Mouse (Mus musculus) right cerebral cortex, postnatal 14 days (tissue): ENCODE data around the gene Pthlh.
"Not testable (repeated sequence)": the region's sequence is repeated elsewhere in the genome, so short reads cannot be mapped to it uniquely, and the experiment has no call there.

Experiments
- DNase-seq: peaks from one replicate; pipeline ENCODE4 v3.0.0; 2022

Pthlh gene

GRCm38 (mm10) chr6:147263587-147264565 is at the start of gene Pthlh:
Pthlh (minus strand) TSS chr6:147264183.
- DNase-seq = peak; percentile 23

- DNase-seq = no peak
Measured at GRCm38 (mm10) chr6:147313331-147313730, 49.3 kb upstream of the Pthlh start.

GRCm38 (mm10) chr6:147310435-147310978 is 46.5 kb upstream of the Pthlh start:
- DNase-seq = no peak

GRCm38 (mm10) chr6:147310035-147310434 is 46.1 kb upstream of the Pthlh start:
- no peak for DNase-seq

- DNase-seq = not testable (repeated sequence)
Measured at GRCm38 (mm10) chr6:147304236-147304635, 40.3 kb upstream of the Pthlh start.

GRCm38 (mm10) chr6:147299607-147300006 is 35.6 kb upstream of the Pthlh start:
- no peak for DNase-seq

GRCm38 (mm10) chr6:147279309-147279708 is 15.3 kb upstream of the Pthlh start:
- DNase-seq = no peak

GRCm38 (mm10) chr6:147268143-147268790 is 4.3 kb upstream of the Pthlh start:
- DNase-seq = no peak

GRCm38 (mm10) chr6:147266466-147266865 is 2.5 kb upstream of the Pthlh start:
- no peak for DNase-seq

GRCm38 (mm10) chr6:147263178-147263577 is 805 bp downstream of the Pthlh start:
- peak; percentile 10 for DNase-seq

- DNase-seq = no peak
Measured at GRCm38 (mm10) chr6:147261616-147262015, 2.4 kb downstream of the Pthlh start.

- no peak for DNase-seq
Measured at GRCm38 (mm10) chr6:147260766-147261165, 3.2 kb downstream of the Pthlh start.

- DNase-seq = no peak
Measured at GRCm38 (mm10) chr6:147247782-147248181, 16.2 kb downstream of the Pthlh start.

- DNase-seq = no peak
Measured at GRCm38 (mm10) chr6:147244294-147244693, 19.7 kb downstream of the Pthlh start.

GRCm38 (mm10) chr6:147243655-147244054 is 20.3 kb downstream of the Pthlh start:
- DNase-seq = no peak

GRCm38 (mm10) chr6:147241541-147241940 is 22.4 kb downstream of the Pthlh start:
- no peak for DNase-seq

- DNase-seq = peak; percentile 63
Measured at GRCm38 (mm10) chr6:147240203-147240804, 23.7 kb downstream of the Pthlh start.

- no peak for DNase-seq
Measured at GRCm38 (mm10) chr6:147226696-147227095, 37.3 kb downstream of the Pthlh start.

- no peak for DNase-seq
Measured at GRCm38 (mm10) chr6:147219099-147219498, 44.9 kb downstream of the Pthlh start.

GRCm38 (mm10) chr6:147216156-147216555 is 47.8 kb downstream of the Pthlh start:
- DNase-seq = no peak

GRCm38 (mm10) chr6:147207821-147208330 is 56.1 kb downstream of the Pthlh start:
- no peak for DNase-seq
